Mouse (Mus musculus) olfactory bulb, adult 2 months (tissue): Measurements from ENCODE around the gene Klhl22.

Source experiments
- CTCF ChIP-seq: fragments of 200-500 bp; IDR thresholded peaks from 2 replicates; pipeline ENCODE4 v1.5.1; 2012; ENCODE audit warnings: low read depth, mild to moderate bottlenecking, low read length, moderate library complexity; ENCODE audit not compliant: insufficient read depth
- POLR2A ChIP-seq: fragments of 200-500 bp; IDR thresholded peaks from 2 replicates; pipeline ENCODE4 v1.6.1; 2012; ENCODE audit warnings: mild to moderate bottlenecking, low read depth, low read length, moderate library complexity; ENCODE audit not compliant: insufficient read depth

DNA sequence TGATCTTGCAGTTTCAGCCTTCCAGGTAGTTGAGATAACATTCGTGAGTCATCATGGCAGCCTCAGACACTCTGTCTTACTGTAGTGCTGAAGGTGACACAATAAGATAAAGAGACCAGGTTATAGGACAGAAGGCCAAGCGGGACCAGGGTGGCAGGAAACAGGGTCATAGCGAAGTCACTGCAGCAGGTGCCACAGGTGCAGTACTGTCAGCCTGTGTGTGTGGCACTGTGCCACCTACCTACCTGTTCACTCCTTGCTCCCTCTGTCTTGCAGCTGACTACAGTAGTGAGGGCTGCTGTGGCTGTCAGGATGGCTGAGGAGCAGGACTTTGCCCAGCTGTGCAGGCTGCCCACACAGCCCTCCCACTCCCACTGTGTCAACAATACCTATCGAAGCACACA, 4.7 kb downstream of the Klhl22 start:
- TF ChIP-seq POLR2A (no peak), CTCF (no peak)
